Mouse (Mus musculus): Measurements from ENCODE around the gene Clec4f.
"Not testable (repeated sequence)": the region's sequence is repeated elsewhere in the genome, so short reads cannot be mapped to it uniquely, and the experiment has no call there.

Gene Clec4f

DNA sequence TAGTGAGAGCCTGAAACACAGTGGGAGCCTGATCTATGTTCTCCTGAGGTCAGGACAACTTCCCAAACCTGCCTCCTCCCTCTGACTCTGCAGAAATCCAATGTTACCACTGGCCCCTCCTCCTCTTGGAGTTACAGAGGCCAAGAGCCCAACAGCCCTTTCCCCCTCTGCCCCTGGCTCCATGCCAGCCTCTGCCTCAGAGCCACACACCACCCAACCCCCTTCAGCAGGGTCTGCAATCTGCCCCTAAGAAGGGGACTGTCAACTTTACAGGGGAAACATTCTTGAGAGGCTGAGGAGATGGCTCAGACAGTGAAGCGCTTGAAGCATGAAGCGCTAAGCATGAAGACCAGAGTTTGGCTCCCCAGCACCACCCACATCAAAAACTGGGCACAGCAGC lies at the start of gene Clec4f:
Clec4f (minus strand) TSS at position 101 of the 400 bp plus-strand sequence.
- DNase-seq (ENCODE audit: low spot score) = no peak

DNA sequence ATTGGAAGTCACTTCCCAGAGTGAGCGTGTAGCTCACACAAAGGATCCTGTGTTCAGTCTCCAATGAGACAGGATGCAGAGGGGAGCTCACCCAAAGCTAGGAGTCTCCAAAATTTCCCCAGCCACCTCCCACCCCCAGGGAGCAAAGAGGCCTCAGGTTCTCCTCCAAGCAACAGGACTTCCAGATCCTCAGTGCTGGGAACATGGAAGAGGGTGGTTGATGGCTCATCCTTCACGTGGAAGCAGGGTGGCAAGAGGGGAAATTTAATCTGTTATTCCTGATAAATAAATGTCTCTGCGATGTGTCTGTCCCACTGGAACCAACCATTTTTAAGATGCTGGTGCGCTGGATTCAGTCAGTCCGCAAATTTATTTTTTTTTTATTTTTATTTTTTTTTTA lies 48.7 kb upstream of the Clec4f start:
- no peak for DNase-seq (ENCODE audit: low spot score)

- DNase-seq (ENCODE audit: low spot score) = no peak
Measured at GRCm38 (mm10) chr6:83704294-83704693, 48.3 kb upstream of the Clec4f start.

DNA sequence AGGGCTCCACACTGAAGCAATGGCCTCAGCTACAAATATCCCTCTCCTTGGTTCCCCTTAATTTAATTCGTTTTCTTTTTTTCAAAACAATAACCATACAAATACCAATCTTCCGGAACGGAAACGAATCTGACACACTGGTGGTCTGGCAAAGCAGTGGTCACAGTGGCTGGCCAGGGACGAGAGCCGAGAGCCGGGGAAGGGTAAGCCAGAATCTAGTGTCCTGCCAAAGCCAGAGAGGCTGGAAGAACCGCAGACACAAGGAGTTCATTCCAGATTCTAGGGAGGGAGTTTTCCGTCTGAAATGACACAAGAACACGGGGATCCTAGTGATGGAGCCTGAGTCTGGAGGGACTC lies 47.7 kb upstream of the Clec4f start:
- DNase-seq (ENCODE audit: low spot score) = no peak

DNA sequence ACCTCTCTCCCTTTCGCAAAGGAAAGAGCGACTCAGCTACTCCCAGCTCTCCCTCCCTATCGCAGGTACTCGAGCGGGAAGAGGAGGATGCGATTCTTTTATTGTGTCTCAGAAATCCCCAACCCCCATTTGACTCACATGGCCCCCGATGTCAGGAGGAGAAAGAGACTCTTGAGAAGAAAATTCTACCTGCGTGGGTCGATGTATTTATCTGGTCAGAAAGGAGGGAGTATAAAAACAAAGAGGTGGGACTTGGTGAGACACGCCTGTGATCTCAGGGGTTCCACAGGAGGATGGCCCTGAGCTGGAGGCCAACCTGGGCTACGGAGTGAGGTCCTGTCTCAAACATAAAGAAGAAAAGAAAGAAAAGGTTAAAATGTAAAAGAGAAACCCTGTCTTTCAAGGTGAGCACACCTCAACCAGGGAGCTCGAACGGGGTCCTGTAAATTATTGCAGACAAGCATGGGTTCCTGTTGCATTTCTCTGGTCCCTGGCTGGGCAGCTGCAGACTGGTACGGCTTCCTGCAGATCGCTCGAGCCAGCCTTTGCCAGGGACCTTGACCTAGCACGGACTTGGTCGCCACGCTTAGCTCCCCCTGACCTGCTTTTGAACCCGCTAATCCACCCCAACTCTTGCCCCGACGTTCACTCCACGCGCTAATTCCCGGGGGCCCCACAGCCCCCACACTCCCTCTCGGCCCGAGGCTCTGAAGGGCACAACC lies 47.2 kb upstream of the Clec4f start:
- no peak for DNase-seq (ENCODE audit: low spot score)

DNA sequence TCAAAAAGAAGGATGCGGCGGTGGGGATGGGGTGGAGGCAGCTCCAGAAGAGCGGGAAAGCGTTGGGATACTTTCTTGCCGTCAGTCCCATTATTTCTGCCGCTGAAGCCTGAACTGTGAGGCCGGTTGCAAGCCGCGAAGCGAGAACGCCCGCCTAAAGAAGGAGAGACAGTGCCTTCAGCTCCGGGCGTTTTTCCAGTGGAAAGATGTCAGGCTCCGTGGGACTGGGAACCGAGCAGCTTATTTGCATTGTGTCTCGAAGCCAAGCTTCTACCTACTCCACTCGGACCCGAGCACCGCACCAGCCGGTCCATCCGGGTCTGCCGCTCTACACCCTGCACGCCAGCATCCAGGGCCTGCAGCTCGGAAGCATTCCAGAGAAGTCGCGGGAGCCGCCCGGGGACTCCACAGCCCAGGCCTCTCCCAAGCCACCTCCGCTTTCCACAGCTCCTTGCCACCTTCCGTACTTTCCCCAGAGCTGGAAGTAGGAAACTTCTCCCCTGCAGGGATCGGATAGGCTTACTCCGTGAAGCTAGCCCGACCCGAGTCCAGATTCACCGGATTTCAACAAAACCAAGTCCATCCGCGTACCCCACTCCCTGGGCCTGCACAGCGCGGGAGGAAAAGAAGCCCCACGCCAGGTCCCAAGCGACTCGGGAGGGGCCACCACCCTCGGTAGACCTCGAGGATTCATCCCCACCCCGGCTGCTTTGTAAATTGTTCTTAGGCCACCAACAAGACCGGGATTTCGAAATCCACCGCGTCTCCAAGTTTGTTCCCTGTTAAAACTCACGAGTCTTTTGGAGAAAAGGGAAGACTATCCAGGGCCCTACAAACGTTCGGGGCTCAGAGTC lies 46.4 kb upstream of the Clec4f start:
- no peak for DNase-seq (ENCODE audit: low spot score)

- no peak for DNase-seq (ENCODE audit: low spot score)
Measured at GRCm38 (mm10) chr6:83701001-83701400, 45.0 kb upstream of the Clec4f start.

- no peak for DNase-seq (ENCODE audit: low spot score)
Measured at GRCm38 (mm10) chr6:83699971-83700370, 44.0 kb upstream of the Clec4f start.

DNA sequence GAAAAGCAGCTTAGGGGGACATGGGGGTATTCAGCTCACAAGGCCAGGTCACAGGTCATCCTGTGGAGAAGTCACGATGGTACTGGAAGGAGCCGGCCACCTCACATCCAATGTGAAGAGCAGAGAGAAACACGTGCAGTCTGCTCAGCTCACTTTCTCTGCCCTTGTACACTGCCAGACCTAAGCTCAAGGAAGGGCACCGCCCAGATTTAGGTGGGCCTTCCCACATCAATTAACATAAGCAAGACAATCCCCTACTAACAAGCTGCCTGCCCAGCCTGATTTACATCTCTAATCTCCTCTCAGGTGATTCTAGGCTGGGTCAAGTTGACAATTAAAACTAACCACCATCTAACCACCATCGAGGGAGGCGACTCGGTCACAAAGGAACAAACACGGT lies 41.9 kb upstream of the Clec4f start:
- DNase-seq (ENCODE audit: low spot score) = no peak

GRCm38 (mm10) chr6:83696684-83697083 lies 40.7 kb upstream of the Clec4f start:
- no peak for DNase-seq (ENCODE audit: low spot score)

DNA sequence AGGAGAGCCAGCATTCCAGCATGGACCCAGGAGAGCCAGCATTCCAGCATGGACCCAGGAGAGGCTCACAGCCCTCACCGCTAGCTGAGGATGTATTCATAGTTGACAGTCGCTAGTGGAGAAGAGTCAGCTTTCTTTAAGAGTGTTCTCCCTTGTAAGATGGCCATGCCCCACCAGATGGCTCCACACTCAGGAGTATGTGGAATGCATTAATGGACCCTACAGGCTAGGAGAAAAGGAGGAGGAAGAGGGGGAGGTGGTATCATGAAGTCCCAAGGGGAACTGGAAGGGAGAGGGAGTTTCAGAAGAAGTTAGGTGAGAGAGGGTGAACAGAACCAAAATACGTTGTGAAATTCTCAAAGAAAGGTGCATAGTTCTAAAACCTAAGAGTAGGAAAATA lies 39.7 kb upstream of the Clec4f start:
- no peak for DNase-seq (ENCODE audit: low spot score)

DNA sequence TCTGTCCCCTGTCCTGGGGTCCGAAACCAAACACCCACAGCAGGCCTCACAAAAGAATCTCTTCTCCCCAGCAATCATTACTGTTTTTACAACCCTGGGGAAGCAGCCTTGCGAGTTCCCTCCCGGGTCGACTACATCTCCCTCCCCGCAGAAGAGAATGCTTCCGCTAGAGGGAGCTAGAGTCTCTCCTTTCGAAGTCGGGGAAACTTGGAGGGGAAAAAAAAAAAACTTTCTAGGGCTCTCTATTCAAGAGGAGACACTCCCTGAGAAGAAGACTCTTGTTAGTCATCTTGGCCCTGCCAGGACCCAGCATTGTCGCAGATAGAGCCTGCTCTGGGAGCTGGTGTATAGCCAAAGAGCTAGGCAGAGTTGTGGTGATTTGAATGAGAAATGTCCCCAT lies 37.8 kb upstream of the Clec4f start:
- DNase-seq (ENCODE audit: low spot score) = peak; percentile 50

DNA sequence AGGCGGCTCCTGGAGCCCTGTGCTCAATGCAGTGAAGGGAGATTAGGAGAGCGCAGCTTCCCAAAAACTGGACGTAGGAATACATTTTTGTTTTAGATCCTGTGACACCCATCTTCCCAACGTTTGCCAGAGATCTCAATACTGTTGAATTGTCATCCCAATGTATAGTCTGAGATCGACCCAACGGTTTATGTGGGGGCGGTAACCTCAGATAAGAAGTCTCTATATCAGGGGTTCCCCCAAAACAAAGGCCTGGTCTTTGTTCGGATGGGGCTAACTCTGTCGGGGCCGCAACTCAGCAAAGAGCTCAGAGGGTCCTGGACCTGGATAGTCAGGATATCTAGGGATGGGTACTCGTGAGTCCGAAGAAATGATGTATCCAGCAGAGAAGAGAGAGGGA lies 37.0 kb upstream of the Clec4f start:
- DNase-seq (ENCODE audit: low spot score) = no peak

DNA sequence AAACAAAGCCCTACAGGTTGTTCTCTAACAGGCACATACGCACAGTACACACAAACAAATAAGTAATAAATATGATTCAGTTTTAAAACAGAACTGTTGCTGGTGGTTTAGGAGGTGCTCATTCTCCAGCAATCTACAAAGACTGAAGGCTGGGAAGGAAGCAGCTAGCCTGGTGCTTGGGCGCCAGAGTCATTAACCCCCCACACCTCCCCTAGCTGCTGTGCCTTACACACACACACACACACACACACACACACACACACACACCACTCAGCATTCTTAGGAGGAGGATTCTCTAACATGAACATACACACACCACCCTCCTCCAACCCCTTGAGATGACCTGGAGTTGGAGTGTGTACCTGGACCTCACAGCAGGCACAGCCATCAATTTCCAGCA lies 34.9 kb upstream of the Clec4f start:
- DNase-seq (ENCODE audit: low spot score) = no peak

DNA sequence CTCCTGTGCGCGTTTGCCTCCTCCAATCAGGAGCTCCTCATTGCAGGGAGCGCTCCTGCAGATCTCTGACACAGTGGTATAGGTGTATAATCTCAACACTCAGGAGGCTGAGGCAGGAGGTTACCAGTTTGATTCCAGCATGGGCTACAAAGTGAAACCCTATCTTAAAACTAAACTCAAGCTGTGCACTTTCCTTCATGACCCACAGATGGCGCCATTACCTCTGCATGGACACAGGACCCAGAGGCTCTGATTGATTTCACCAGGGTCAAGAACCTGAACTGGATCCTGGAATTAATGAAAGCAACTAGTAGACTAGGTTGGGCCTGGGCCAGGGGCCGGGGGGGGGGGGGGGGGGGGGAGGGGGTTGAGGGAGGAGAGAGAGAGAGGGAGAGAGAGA lies 34.3 kb upstream of the Clec4f start:
- DNase-seq (ENCODE audit: low spot score) = peak; percentile 47

DNA sequence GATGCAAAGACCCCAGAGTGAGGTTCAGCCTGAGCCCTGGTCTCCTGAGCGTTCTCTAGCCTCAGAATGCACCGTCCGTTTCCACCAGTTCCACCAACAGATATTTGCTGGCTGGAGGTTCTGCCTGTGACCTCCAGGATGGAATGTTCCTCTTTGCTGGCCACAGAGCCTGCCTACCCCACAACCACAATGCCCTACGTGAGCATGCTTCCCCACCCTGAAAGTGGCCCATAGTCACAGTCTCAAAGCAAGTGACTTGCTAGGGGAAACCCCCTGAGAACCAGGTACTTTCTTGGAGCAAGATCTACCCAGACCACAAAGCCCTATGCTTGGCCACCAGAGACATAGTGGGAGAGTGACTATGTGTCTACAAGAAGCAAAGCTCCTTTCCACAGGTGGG lies 33.4 kb upstream of the Clec4f start:
- no peak for DNase-seq (ENCODE audit: low spot score)

- DNase-seq (ENCODE audit: low spot score) = no peak
Measured at GRCm38 (mm10) chr6:83677757-83678156, 21.8 kb upstream of the Clec4f start, which contains the start of gene Cd207. Cd207 (minus strand) TSS chr6:83677857.

DNA sequence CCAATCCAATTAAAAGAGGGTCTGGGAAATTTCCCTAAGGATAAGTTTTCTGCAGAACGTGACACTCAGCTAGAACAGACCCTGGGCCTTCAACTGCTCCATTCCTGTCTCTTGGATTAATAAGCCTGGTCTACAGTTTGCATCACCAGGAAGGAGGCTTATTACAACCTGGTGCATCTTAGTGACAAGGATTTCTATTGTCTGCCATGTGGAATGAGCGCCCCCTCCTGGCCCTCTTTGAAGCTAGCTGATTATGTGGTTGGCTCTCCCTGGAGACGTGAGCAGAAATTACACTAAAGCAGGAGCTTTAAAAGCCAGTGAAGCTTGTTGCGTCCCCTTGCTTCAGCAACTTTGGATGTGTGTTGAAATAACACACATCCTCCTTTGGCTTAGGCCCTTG lies 17.4 kb upstream of the Clec4f start:
- peak; percentile 73 for DNase-seq (ENCODE audit: low spot score)

DNA sequence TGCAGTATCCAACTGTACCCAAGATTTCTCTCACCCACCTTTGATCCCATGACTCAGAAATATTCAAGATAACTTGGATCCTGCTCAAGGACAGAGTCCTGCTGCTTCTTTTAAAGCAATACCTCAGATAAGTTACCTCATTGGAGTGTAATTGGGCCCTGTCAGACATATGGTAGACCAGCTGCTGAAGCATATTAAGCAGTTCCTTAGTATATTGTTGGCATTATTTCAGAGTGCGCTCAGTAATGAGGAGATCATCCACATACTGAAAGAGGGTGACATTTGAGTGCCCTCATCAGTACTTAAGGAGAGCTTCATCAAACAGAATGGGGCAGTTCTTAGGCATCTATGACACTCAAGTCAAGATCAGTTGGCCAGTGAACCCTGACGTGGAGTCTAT lies 9.0 kb upstream of the Clec4f start:
- DNase-seq (ENCODE audit: low spot score) = no peak

- DNase-seq (ENCODE audit: low spot score) = no peak
Measured at GRCm38 (mm10) chr6:83660821-83661220, 4.8 kb upstream of the Clec4f start.

DNA sequence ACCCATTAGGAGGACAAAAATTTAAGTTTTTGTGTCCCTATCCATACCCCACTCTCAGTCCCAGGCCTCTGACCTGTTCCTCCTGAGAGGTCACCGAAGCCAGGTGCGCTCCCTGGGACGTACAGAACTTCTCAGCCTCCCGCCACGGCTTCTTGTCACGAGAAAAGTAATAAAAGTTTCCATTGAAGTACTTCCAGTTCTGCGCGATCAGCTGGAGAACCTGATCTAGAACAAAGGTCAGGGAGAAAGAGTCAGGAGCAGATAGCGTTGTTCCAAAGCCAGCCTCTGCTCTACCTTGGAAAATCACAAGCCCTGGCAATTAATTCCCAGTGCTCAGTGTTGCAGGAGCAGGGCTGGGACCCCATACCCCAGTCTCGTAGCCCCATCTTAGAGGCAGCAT lies 9.3 kb downstream of the Clec4f start:
- no peak for DNase-seq (ENCODE audit: low spot score)

- DNase-seq (ENCODE audit: low spot score) = no peak
Measured at GRCm38 (mm10) chr6:83635329-83635728, 20.7 kb downstream of the Clec4f start.

DNA sequence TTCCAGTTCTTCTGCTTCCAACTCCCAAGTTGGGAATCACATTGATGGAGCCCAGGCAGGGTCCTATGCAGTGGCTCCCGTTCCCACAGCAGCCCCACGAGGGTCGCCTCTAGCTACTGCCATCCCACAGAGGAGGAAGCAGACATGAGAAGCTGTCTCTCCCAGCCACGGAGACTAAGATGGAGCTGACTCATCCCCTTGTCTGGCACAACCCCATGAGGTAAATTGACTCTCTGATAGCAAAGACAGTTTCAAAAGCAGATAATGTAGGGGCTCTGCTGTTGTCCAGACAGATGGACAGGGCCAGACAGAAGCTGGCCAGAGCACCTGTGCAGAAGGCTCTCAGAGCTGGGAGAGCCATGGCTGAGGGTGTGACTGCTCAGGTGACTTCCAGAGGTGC lies 21.4 kb downstream of the Clec4f start:
- not testable (repeated sequence) for DNase-seq (ENCODE audit: low spot score)

DNA sequence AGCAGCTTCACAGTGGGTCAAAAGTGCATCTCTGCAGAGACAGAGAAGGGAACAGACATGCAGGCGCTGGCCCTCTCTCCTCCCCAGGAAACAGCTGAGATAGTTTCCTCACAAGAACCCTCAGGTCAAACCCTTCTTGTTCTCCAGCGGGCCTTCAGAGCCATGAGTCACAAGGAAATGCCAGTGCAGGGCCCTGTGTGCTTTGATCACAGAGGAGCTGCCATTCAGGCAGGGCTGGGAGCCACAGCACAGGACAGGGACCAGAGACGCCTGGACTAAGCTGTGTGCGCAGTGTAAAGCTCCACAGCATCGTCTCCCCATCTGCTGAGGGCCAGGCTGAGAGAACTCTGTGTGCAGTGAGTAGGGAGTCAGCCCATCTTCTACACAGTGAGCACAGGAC lies 21.9 kb downstream of the Clec4f start:
- DNase-seq (ENCODE audit: low spot score) = not testable (repeated sequence)
